Mouse (Mus musculus): ENCODE data around the gene Zcchc24. TPM values are rescaled to one million over a fixed set of nuclear protein-coding genes. Genes with fewer than 3 reads are reported as not detected.

Gene Zcchc24
- polyA plus RNA-seq, 1 experiment from 2014 or later, result 8.1 TPM

GRCm38 (mm10) chr14:25665314-25665970, 103.4 kb downstream of the Zcchc24 start:
- 70% methylated on average over 19 of the region's 19 CpGs for WGBS
- Histone ChIP-seq H3K27ac (no peak overlapping the region), H3K27me3 (ENCODE audit: poor library complexity, severe bottlenecking) (no peaks in the 10 kb centered on the region), H3K4me1 (no peaks in the 10 kb centered on the region), H3K4me3 (no peak overlapping the region), H3K9me3 (no peaks in the 10 kb centered on the region), H3K36me3 (replicated peaks) (peaks cover 74% of the 10 kb centered on the region)
- no peak for DNase-seq (ENCODE audit: extremely low spot score, low spot score)

- Histone ChIP-seq H3K27me3 (ENCODE audit: poor library complexity, severe bottlenecking) (no peaks in the 10 kb centered on the region), H3K4me1 (no peaks in the 10 kb centered on the region), H3K36me3 (replicated peaks) (peaks cover 86% of the 10 kb centered on the region), H3K9me3 (no peaks in the 10 kb centered on the region), H3K4me3 (no peak overlapping the region), H3K27ac (no peak overlapping the region)
- 88% methylated on average over 7 of the region's 7 CpGs for WGBS
- DNase-seq (ENCODE audit: extremely low spot score, low spot score), result no peak
Observed at GRCm38 (mm10) chr14:25664310-25664695, 104.5 kb downstream of the Zcchc24 start.

- 90% methylated on average over 7 of the region's 7 CpGs for WGBS
- H3K36me3 ChIP-seq (replicated peaks), result peaks cover 88% of the 10 kb centered on the region
- H3K4me1 ChIP-seq, result no peaks in the 10 kb centered on the region
- no peaks in the 10 kb centered on the region for H3K27me3 ChIP-seq (ENCODE audit: poor library complexity, severe bottlenecking)
- DNase-seq (ENCODE audit: extremely low spot score, low spot score), result no peak
- H3K9me3 ChIP-seq, result no peaks in the 10 kb centered on the region
- H3K4me3 ChIP-seq, result no peak overlapping the region
- H3K27ac ChIP-seq, result no peak overlapping the region
Observed at GRCm38 (mm10) chr14:25663649-25664309, 105.1 kb downstream of the Zcchc24 start.

Other genes starting within 250 kb of the Zcchc24 start
- 65.8 and 71.0 TPM in 2 replicates for gene Ppif, start 74.9 kb downstream of the Zcchc24 start, polyA plus RNA-seq (2016; fragmentation: Nextera tagmentation; extraction: Ambion mirVana)
- gene Anxa11, start 73.1 kb upstream of the Zcchc24 start, polyA plus RNA-seq (2016; fragmentation: Nextera tagmentation; extraction: Ambion mirVana), result 3.5 and 4.1 TPM in 2 replicates
- not detected in 2 replicates for gene Plac9a, start 134.1 kb upstream of the Zcchc24 start, polyA plus RNA-seq (2016; fragmentation: Nextera tagmentation; extraction: Ambion mirVana)
- gene Tmem254a, start 158.6 kb upstream of the Zcchc24 start, polyA plus RNA-seq (2016; fragmentation: Nextera tagmentation; extraction: Ambion mirVana), result 2.4 and 3.1 TPM in 2 replicates
- gene Cphx1, start 169.3 kb upstream of the Zcchc24 start, polyA plus RNA-seq (2016; fragmentation: Nextera tagmentation; extraction: Ambion mirVana), result not detected in 2 replicates
- gene Duxbl1, start 209.5 kb upstream of the Zcchc24 start, polyA plus RNA-seq (2016; fragmentation: Nextera tagmentation; extraction: Ambion mirVana), result 2.9 and 3.9 TPM in 2 replicates